Mouse (Mus musculus): ENCODE measurements around the gene Gm3336. TPM values are rescaled to one million over a fixed set of nuclear protein-coding genes. Genes with fewer than 3 reads are reported as not detected.

The Gm3336 gene
- polyA plus RNA-seq, 1 experiment from 2014 or later: not detected

DNA sequence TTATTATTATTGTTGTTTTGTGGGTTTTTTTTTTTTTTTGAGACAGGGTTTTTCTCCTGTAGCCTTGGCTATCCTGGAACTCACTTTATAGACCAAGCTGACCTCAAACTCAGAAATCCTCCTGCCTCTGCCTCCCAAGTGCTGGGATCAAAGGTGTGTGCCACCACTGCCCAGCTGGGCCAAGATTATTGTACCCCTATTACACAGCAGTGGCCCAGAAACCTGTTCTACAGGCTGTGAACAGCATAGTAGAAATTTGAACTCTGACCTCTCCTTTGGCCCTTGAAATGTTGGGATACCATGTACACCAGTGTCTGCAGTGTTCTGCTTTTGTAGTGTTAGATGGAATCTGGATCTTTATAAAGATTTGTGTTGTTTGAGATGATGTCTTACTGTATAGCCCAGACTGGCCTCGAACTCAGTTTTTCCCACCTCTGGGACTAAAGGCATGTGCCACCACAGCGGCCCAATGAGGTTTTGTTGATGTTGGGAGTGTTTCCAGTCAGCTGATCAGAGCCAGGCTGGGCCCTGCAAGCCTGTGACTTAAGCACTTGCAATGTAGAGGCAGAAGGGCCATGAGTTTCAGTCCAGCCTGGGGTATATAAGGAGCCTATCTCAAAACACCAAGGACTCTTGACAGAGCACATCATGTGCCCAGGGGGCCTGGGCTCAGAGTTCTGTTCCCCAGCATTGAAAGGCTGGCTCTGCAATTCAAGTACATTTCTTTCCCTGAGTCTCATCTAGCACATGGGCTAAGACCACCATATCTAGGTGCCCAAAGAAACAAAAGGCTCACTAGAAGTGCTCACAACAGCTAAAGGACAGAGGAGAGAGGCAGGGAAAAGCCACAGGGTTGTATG, 16.1 kb upstream of the Gm3336 start:
- WGBS: 94% methylated on average over 2 of the region's 2 CpGs
- no peak for ATAC-seq (ENCODE audit: low FRiP score, low read depth)
- H3K9ac ChIP-seq (replicated peaks): no peak overlapping the region

DNA sequence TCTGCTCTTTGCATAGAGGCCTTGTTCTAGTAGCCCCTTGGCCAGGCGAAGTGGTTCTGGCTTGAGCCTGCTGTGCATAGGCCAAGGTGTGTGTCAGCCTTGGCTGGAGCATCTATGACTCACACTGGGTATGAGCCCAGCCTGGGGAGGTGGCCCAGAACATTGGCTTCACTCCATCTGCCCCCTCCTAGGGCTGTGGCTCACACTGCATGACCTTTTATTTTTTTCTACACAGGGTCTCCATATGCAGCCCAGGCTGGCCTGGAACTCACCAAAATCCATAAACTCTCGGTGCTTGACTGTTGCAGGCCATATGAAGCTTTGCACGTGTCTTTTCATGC, 15.5 kb upstream of the Gm3336 start:
- H3K4me3 ChIP-seq: no peak overlapping the region
- H3K27ac ChIP-seq (replicated peaks): no peak overlapping the region
- 87% methylated on average over 3 of the region's 3 CpGs for WGBS
- no peak for ATAC-seq (ENCODE audit: low FRiP score, low read depth)
- H3K9me3 ChIP-seq: no peaks in the 10 kb centered on the region
- peaks cover 29% of the 10 kb centered on the region for H3K4me1 ChIP-seq
- no peak overlapping the region for H3K9ac ChIP-seq (replicated peaks)
- no peaks in the 10 kb centered on the region for H3K27me3 ChIP-seq
- peak overlapping the region; percentile 32 for H3K4me2 ChIP-seq (replicated peaks)
- H3K36me3 ChIP-seq: 0 out of 2 replicates have a peak, but pooled peaks cover 10% of the 10 kb centered on the region

More for the DNA sequence above, 16.1 kb upstream of the Gm3336 start:
- H3K4me1 ChIP-seq: peaks cover 35% of the 10 kb centered on the region
- 0 out of 2 replicates have a peak, but pooled peaks cover 10% of the 10 kb centered on the region for H3K36me3 ChIP-seq
- peak overlapping the region; percentile 71 for H3K4me2 ChIP-seq (replicated peaks)
- H3K9me3 ChIP-seq: no peaks in the 10 kb centered on the region
- H3K4me3 ChIP-seq: peak overlapping the region; percentile 5; the same call in 1 of the 2 replicates
- no peaks in the 10 kb centered on the region for H3K27me3 ChIP-seq
- H3K27ac ChIP-seq (replicated peaks): no peak overlapping the region

DNA sequence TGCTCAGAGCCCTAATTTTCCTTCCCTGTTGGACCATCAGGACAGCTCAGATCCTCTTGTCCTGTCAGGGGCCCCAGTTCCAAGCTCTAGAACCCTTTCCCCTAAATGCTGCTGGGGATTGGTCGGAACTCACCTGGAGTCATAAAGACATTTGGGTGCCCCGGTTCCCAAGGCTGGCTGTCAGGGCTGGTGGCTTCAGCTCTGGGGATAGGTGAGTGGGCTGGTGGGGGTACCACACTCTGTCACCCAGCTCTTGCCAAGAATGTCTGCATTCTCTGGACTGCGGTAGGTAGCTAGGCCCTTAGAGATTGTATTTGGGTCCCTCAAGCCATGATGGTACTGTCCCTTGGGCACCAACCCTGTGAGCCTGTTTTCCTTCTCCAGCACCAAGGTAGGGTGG, 15.1 kb upstream of the Gm3336 start, which contains the start of gene Iqcn:
Iqcn (plus strand) TSS at position 171 of the 400 bp plus-strand sequence.
- Histone ChIP-seq H3K9ac (replicated peaks) (no peak within 1 kb of the TSS), H3K4me1 (peaks cover 25% of the 10 kb centered on the region), H3K9me3 (no peaks in the 10 kb centered on the region), H3K4me2 (replicated peaks) (peak within 1 kb of the TSS; percentile 32), H3K36me3 (0 out of 2 replicates have a peak, but pooled peaks cover 10% of the 10 kb centered on the region), H3K27me3 (no peaks in the 10 kb centered on the region), H3K4me3 (0 out of 2 replicates have a peak within 1 kb of the TSS, but pooled peaks have one; percentile 5), H3K27ac (replicated peaks) (no peak within 1 kb of the TSS)
- no peak for ATAC-seq (ENCODE audit: low FRiP score, low read depth)
- 95% methylated on average over 3 of the region's 3 CpGs for WGBS

DNA sequence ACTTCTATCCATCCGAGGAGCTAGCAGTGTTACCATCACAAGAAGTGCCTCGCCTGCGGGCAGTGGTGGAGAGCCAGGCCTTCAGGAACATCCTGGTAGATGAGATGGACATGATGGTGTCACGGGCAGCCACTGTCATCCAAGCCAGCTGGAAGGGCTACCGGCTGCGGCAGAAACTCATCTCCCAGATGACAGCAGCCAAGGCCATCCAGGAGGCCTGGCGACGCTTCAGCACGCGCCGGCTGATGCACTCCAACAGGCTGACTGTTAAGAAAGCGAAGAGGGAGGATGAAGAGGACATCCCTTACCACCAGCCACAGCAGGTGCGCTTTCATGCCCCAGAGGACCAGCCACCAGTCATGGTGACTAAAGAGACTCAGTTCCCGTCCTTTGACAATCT, 10.1 kb upstream of the Gm3336 start:
- no peaks in the 10 kb centered on the region for H3K9me3 ChIP-seq
- H3K4me1 ChIP-seq: peaks cover 3% of the 10 kb centered on the region; the same call in 1 of the 2 replicates
- no peak overlapping the region for H3K9ac ChIP-seq (replicated peaks)
- no peak overlapping the region for H3K4me2 ChIP-seq (replicated peaks)
- 92% methylated on average over 14 of the region's 14 CpGs for WGBS
- H3K36me3 ChIP-seq: 0 out of 2 replicates have a peak, but pooled peaks cover 5% of the 10 kb centered on the region
- H3K4me3 ChIP-seq: no peak overlapping the region
- no peak overlapping the region for H3K27ac ChIP-seq (replicated peaks)
- no peak for ATAC-seq (ENCODE audit: low FRiP score, low read depth)
- H3K27me3 ChIP-seq: 0 out of 2 replicates have a peak, but pooled peaks cover 3% of the 10 kb centered on the region

DNA sequence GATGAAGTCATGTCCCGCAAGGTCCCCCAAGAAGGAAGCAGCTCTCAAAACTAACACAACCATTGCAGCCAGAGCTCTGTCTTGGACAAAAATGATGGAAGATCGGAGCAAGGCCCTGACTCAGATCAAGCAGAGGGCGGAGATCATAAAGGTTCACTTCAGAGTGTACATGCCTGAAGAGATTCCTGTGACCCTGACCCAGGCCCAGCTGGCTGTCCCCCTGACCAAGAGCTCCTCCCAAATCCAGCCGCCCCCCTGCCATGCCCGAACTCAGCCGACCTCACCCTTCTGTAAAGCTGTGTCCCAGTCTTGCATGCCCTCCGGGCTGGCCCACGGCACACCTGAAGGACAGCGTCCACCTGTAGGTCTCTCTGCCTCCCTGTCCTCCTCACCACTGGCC, 8.5 kb upstream of the Gm3336 start:
- no peaks in the 10 kb centered on the region for H3K36me3 ChIP-seq
- no peak overlapping the region for H3K4me2 ChIP-seq (replicated peaks)
- H3K27ac ChIP-seq (replicated peaks): no peak overlapping the region
- 93% methylated on average over 9 of the region's 9 CpGs for WGBS
- no peak overlapping the region for H3K4me3 ChIP-seq
- no peaks in the 10 kb centered on the region for H3K9me3 ChIP-seq
- 0 out of 2 replicates have a peak, but pooled peaks cover 5% of the 10 kb centered on the region for H3K27me3 ChIP-seq
- no peak for ATAC-seq (ENCODE audit: low FRiP score, low read depth)
- no peak overlapping the region for H3K9ac ChIP-seq (replicated peaks)
- no peaks in the 10 kb centered on the region for H3K4me1 ChIP-seq

DNA sequence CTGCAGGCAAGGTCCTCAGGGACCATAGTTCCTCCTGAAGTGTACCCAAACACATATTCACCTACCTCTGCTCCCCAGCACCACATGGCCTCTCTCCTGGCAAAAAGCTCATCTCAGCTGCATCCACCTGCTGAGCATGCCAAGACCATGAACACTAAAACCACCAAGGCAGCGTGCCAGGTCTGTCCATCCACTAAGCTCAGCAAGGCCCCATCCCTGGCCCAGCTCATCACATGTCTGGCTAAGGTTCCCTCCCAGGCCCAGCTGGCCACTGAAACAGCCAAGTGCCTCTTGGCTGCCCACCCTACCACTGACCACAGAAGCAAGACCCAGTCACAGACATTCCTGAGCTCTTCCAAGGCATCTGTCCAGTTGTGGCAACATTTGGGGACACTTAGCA, 8.0 kb upstream of the Gm3336 start:
- H3K27ac ChIP-seq (replicated peaks): no peak overlapping the region
- ATAC-seq (ENCODE audit: low FRiP score, low read depth): no peak
- no peaks in the 10 kb centered on the region for H3K4me1 ChIP-seq
- H3K9me3 ChIP-seq: no peaks in the 10 kb centered on the region
- H3K9ac ChIP-seq (replicated peaks): no peak overlapping the region
- H3K36me3 ChIP-seq: no peaks in the 10 kb centered on the region
- 91% methylated on average over 1 of the region's 1 CpGs for WGBS
- H3K27me3 ChIP-seq: 0 out of 2 replicates have a peak, but pooled peaks cover 5% of the 10 kb centered on the region
- H3K4me2 ChIP-seq (replicated peaks): no peak overlapping the region
- no peak overlapping the region for H3K4me3 ChIP-seq

DNA sequence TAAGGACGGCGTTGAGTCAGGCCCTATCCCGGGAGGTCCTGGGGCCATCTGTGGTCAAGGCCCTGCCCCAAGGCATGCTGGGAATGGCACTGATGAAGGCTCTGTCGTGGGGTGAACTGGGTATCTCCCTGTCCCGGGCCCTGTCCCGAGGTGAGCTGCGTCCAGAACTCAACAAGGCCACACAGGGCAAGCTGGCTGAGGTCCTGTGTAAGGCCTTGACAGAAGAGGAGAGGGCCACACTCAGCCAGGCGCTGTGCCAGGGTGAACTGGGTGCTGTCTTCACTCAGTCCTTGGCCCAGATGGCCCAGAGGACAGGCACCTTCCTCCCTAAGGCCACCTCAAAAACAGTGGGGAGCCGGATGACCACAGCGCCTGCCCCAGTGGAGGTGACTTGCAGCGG, 7.3 kb upstream of the Gm3336 start:
- no peak overlapping the region for H3K9ac ChIP-seq (replicated peaks)
- H3K4me3 ChIP-seq: no peak overlapping the region
- H3K27ac ChIP-seq (replicated peaks): no peak overlapping the region
- 88% methylated on average over 11 of the region's 11 CpGs for WGBS
- ATAC-seq (ENCODE audit: low FRiP score, low read depth): no peak
- no peak overlapping the region for H3K4me2 ChIP-seq (replicated peaks)
- H3K4me1 ChIP-seq: no peaks in the 10 kb centered on the region
- H3K27me3 ChIP-seq: 0 out of 2 replicates have a peak, but pooled peaks cover 5% of the 10 kb centered on the region
- H3K9me3 ChIP-seq: no peaks in the 10 kb centered on the region
- no peaks in the 10 kb centered on the region for H3K36me3 ChIP-seq

DNA sequence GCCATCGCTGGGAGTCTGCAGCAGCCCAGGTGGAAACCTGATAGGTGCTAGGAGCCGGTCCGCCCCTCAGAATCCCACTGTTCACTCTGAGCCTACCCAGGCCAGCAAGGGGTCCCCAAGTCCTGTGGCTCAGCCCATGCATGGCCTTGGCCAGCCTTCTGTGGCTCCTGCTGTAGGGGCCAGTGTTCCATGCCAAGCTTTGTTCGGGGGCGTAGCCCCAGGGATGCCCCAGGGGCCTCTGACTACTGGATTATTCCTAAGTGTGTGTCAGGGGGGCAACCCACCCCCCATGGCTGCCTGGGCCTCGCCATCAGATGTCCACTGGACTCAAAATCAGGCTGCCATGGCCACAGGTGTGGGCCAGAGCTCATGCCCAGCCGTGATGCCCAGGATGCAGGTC, 4.4 kb upstream of the Gm3336 start:
- Histone ChIP-seq H3K4me1 (0 out of 2 replicates have a peak, but pooled peaks cover 3% of the 10 kb centered on the region), H3K4me2 (replicated peaks) (no peak overlapping the region), H3K9me3 (no peaks in the 10 kb centered on the region), H3K9ac (replicated peaks) (no peak overlapping the region), H3K36me3 (no peaks in the 10 kb centered on the region), H3K27ac (replicated peaks) (no peak overlapping the region), H3K27me3 (peaks cover 16% of the 10 kb centered on the region), H3K4me3 (no peak overlapping the region)
- no peak for ATAC-seq (ENCODE audit: low FRiP score, low read depth)
- WGBS: 86% methylated on average over 7 of the region's 7 CpGs

DNA sequence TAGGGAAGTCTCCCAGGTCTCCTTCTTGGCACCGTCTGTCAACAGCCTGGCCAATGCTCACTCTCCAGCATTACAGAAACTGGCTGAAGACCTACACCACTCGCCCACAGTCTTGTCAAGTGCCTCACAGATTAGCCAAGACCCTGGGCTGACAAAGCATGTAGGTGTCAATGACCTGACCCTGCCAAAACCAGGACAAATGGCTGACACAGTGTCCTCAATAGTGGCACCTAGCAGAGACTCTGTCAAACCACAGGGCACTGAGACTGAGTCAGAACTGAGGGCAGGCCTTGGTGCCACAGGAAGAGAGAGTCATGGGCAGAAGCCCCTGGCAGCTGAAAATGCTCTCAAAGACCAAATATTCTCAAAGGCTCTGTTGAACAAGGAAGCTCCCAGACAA, 3.3 kb upstream of the Gm3336 start:
- Histone ChIP-seq H3K27ac (replicated peaks) (no peak overlapping the region), H3K9me3 (no peaks in the 10 kb centered on the region), H3K9ac (replicated peaks) (no peak overlapping the region), H3K36me3 (no peaks in the 10 kb centered on the region), H3K4me2 (replicated peaks) (no peak overlapping the region), H3K4me3 (no peak overlapping the region), H3K4me1 (0 out of 2 replicates have a peak, but pooled peaks cover 3% of the 10 kb centered on the region), H3K27me3 (peaks cover 21% of the 10 kb centered on the region)
- WGBS: 76% methylated on average over 2 of the region's 2 CpGs
- ATAC-seq (ENCODE audit: low FRiP score, low read depth): no peak

DNA sequence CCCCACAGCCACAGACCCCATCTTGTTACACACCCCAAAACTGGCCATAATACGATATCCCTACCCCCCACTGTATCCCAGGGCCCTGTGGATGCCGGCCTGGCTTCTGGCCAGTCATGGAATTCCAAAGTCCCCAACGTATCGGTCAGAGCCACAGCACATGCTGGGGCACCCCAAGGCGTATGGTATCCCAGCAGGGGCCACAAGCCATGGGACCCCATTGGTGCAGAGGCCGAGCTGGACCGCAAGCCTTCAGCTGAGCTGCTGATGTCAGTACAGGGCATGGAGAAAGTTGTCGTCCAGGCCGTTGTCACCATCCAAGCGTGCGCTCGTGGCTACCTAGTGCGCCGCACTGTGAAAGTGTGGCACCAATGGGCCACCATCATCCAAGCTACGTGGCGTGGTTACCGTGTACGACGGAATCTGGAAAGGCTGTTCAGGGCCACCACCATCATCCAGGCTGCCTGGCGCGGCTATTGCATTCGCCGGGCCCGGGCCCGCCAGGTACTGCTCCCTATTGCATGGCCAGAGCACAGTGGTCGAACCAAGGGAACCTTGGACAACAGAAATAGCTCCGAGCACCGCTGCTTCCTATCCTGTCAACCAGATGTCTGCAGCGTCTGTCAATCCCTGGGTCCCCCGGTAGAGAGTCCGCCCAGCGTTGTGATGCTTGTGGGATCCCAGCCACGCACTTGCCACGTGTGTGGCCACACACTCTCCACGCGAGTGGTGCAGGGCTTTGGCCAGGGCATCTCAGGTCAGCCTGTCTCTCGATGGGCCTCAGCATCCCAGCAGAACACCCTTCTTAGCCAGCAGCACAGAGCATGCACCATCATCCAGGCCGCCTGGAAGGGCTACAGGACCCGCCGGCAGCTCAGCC, 1.6 kb upstream of the Gm3336 start:
- 87% methylated on average over 40 of the region's 40 CpGs for WGBS
- ATAC-seq (ENCODE audit: low FRiP score, low read depth): no peak
- H3K27ac ChIP-seq (replicated peaks): no peak overlapping the region
- H3K4me3 ChIP-seq: no peak overlapping the region
- H3K36me3 ChIP-seq: no peaks in the 10 kb centered on the region
- H3K4me1 ChIP-seq: 0 out of 2 replicates have a peak, but pooled peaks cover 3% of the 10 kb centered on the region
- no peak overlapping the region for H3K4me2 ChIP-seq (replicated peaks)
- H3K9ac ChIP-seq (replicated peaks): no peak overlapping the region
- H3K27me3 ChIP-seq: peaks cover 22% of the 10 kb centered on the region
- H3K9me3 ChIP-seq: no peaks in the 10 kb centered on the region

DNA sequence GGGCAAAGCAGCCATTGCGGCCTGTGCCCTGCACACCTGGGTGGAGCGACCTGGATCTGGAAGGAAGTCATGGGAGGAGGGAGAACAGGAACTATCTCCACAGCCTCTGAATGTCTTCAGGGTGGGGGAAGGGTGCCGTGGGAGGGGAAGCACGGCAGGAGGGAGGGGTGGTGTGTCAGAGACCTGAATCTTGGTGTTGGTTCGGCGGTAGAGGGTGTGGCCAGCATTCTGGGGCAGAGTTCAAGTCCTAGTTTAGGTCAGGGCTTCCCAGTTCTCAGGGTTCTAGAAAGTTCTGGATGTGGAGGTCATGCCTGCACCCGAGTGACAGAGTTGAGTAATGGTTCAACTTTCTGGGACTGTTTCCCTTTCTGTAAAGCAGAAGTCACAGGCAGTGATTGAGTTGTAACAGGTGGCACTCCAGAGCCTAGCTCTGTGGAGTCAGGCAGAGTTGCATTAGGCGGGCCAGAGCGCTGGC, 1.5 kb downstream of the Gm3336 start:
- Histone ChIP-seq H3K9ac (replicated peaks) (no peak overlapping the region), H3K4me1 (0 out of 2 replicates have a peak, but pooled peaks cover 3% of the 10 kb centered on the region), H3K36me3 (no peaks in the 10 kb centered on the region), H3K4me2 (replicated peaks) (no peak overlapping the region), H3K9me3 (no peaks in the 10 kb centered on the region), H3K4me3 (no peak overlapping the region), H3K27me3 (peaks cover 17% of the 10 kb centered on the region), H3K27ac (replicated peaks) (no peak overlapping the region)
- 70% methylated on average over 9 of the region's 9 CpGs for WGBS
- no peak for ATAC-seq (ENCODE audit: low FRiP score, low read depth)
